ENCODE assay signal across 25 mouse cellular contexts in the genomic region with DNA sequence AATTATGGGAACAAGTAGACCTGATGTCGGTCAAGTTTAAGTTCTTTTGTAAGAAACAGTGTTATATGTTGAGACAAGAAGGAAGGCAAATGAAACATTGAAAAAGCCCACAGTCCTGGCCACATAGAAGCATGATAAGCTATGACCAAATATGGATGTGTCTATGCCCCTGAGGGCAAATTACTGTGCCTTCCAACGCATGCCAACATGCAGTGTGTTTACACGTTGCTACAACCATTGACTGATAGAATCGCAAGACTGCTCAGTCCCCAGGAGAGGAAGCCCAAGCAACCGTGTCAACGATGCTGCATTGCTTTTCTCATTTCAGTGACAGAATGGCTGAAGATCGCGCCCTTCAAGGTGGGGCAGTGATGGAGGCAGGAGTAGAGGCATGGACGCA. TPM values are rescaled to one million over a fixed set of nuclear protein-coding genes. Genes with fewer than 3 reads are reported as not detected.
DNase-seq lines count a peak whose midpoint lies in the region; ATAC-seq and TF ChIP-seq lines count a peak whose summit lies in the region.
"Had no signal": no experiment of that assay in that cellular context is flagged by ENCODE, and none has a peak within 500 bp of the region (broad histone marks: within the 10 kb centered on the region; RNA-seq: fewer than 3 reads in every experiment).

No protein-coding gene starts in this region.

- 52% methylated on average over 9 of the region's 9 CpGs for WGBS in spleen, adult 2 months
- WGBS in thymus, adult 2 months: 96% methylated on average over 9 of the region's 9 CpGs

- peaks cover 23% of the 10 kb centered on the region for H3K4me1 ChIP-seq in spleen, adult 2 months (ENCODE audit: control insufficient read depth, insufficient read depth, insufficient read length)
- H3K4me1 ChIP-seq in thymus, adult 2 months (replicated peaks; ENCODE audit: control insufficient read depth, insufficient read depth, low read length): no peaks in the 10 kb centered on the region
- H3K4me1 ChIP-seq: embryonic facial prominence, embryonic 10.5 days; embryonic facial prominence, embryonic 12.5 days; forebrain, embryonic 13.5 days; forebrain, embryonic 15.5 days had no signal

- peak; percentile 15 to 55 for DNase-seq in spleen, adult 2 months (ENCODE audit: low read depth in 1 of 2, low spot score in 2 of 2)
- DNase-seq in spleen, postnatal 4 days (ENCODE audit: low spot score in 2 of 2): no peak
- peak; percentile 64 to 73 for DNase-seq in B cell, adult 2 months
- DNase-seq in left cerebral cortex, adult 8-10 months (ENCODE audit: low spot score in 2 of 2): no peak
- DNase-seq in thymus, adult 2 months: no peak
- DNase-seq: adrenal gland, adult 8-10 months; adrenal gland, postnatal 14 days; adrenal gland, postnatal 36 days; cerebellum, adult 11-12 months; cerebellum, adult 2 months; cerebellum, adult 9-10 months; cerebellum, postnatal 25 days had no signal

- H3K27me3 ChIP-seq in spleen, adult 2 months (ENCODE audit: control insufficient read depth, insufficient read depth, low read length): no peaks in the 10 kb centered on the region
- no peaks in the 10 kb centered on the region for H3K27me3 ChIP-seq in thymus, adult 2 months (ENCODE audit: control insufficient read depth, insufficient read depth, low read length)
- H3K27me3 ChIP-seq: CH12.LX; embryonic facial prominence, embryonic 12.5 days; forebrain, embryonic 13.5 days; forebrain, embryonic 15.5 days had no signal

- no peak for TF ChIP-seq CTCF in spleen, adult 2 months (IDR thresholded peaks at IDR 0.05; ENCODE audit: extremely low read depth, insufficient read depth, insufficient read length, insufficient replicate concordance)
- no peak for TF ChIP-seq CTCF in thymus, adult 2 months (IDR thresholded peaks at IDR 0.05; ENCODE audit: borderline replicate concordance, control insufficient read depth, extremely low read depth, insufficient read depth, low read length, poor library complexity)

- H3K4me3 ChIP-seq in spleen, adult 2 months (ENCODE audit: extremely low read depth, insufficient read depth, insufficient read length): no peak overlapping the region
- no peak overlapping the region for H3K4me3 ChIP-seq in thymus, adult 2 months (ENCODE audit: control insufficient read depth, insufficient read depth, low read length)
- H3K4me3 ChIP-seq: embryonic facial prominence, embryonic 10.5 days; embryonic facial prominence, embryonic 12.5 days; forebrain, embryonic 13.5 days; forebrain, embryonic 15.5 days had no signal

- H3K27ac ChIP-seq in spleen, adult 2 months (ENCODE audit: insufficient read depth, low read length): no peak overlapping the region
- no peak overlapping the region for H3K27ac ChIP-seq in thymus, adult 2 months (ENCODE audit: control insufficient read depth, insufficient read depth, low read length)
- H3K27ac ChIP-seq: embryonic facial prominence, embryonic 10.5 days; embryonic facial prominence, embryonic 12.5 days; forebrain, embryonic 13.5 days; forebrain, embryonic 15.5 days had no signal

- no peaks in the 10 kb centered on the region for H3K36me3 ChIP-seq in spleen, adult 2 months (ENCODE audit: control insufficient read depth, insufficient read depth, low read length)
- H3K36me3 ChIP-seq in thymus, adult 2 months (ENCODE audit: control insufficient read depth, insufficient read depth, low read length): no peaks in the 10 kb centered on the region
- H3K36me3 ChIP-seq: embryonic facial prominence, embryonic 10.5 days; embryonic facial prominence, embryonic 12.5 days; forebrain, embryonic 15.5 days; G1E had no signal

- no peak for TF ChIP-seq POLR2A in spleen, adult 2 months (IDR thresholded peaks at IDR 0.05; ENCODE audit: low read depth, low read length)
- TF ChIP-seq POLR2A in thymus, adult 2 months (IDR thresholded peaks at IDR 0.05; ENCODE audit: control insufficient read depth, extremely low read depth, insufficient read depth, low read length, poor library complexity): no peak

- ATAC-seq in neutrophil, adult 5-6 weeks (ENCODE audit: extremely low read depth, insufficient number of reproducible peaks, low FRiP score, poor library complexity, severe bottlenecking): peak; percentile 92
- ATAC-seq: activated CD4-positive, CD25-positive, alpha-beta regulatory T cell, adult 4 months; CD4-positive, CD25-positive, alpha-beta regulatory T cell, adult 4 months; forebrain, embryonic 13.5 days; forebrain, embryonic 15.5 days; Patski had no signal

RNA-seq across cellular contexts. Expression of a gene that starts 35.6 kb away (rescaled TPM):
- polyA plus RNA-seq in spleen, adult 2 months (2012; rRNA removed): 0.55 and 0.65 TPM in 2 replicates
- total RNA-seq in neutrophil, adult 5-6 weeks (2017): 0.47 and 1.1 TPM in 2 replicates
- not detected for total RNA-seq in left cerebral cortex, adult 8-10 months (2022)
- 0.11 TPM in 1 of 2 replicates, not detected in the other for polyA plus RNA-seq in thymus, adult 2 months (2012; rRNA removed)
- total RNA-seq: adrenal gland, adult 18-20 months; adrenal gland, adult 8-10 months; adrenal gland, postnatal 36 days had no signal
- polyA plus RNA-seq: activated CD4-positive, CD25-positive, alpha-beta regulatory T cell, adult 4 months; CD4-positive, CD25-positive, alpha-beta regulatory T cell, adult 4 months; cerebellum, adult 2 months; cortical plate, adult 2 months; embryonic facial prominence, embryonic 10.5 days; embryonic facial prominence, embryonic 12.5 days; forebrain, embryonic 11.5 days; forebrain, embryonic 13.5 days; forebrain, embryonic 15.5 days; G1E; Patski had no signal

RNA-seq across cellular contexts. Expression of a gene that starts 54.9 kb away (rescaled TPM):
- 0.07 TPM in 1 of 2 replicates, not detected in the other for polyA plus RNA-seq in spleen, adult 2 months (2012; rRNA removed)
- total RNA-seq in neutrophil, adult 5-6 weeks (2017): not detected in 2 replicates
- total RNA-seq in left cerebral cortex, adult 8-10 months (2022): under 1 TPM; 0.17 to 0.63 (median 0.54) TPM
- polyA plus RNA-seq in thymus, adult 2 months (2012; rRNA removed): 0.09 and 0.11 TPM in 2 replicates
- total RNA-seq: CH12.LX had no signal
- polyA plus RNA-seq: CD4-positive, CD25-positive, alpha-beta regulatory T cell, adult 4 months; forebrain, embryonic 11.5 days; forebrain, embryonic 13.5 days; G1E had no signal

Comparison
In these comparisons a context has a peak if more than half of its experiments do, and no peak if none do; other contexts are left out.
1. DNase-seq: peak in spleen, adult 2 months (2 of 2) and B cell, adult 2 months (2 of 2); none in spleen, postnatal 4 days (0 of 2), left cerebral cortex, adult 8-10 months (0 of 2) and thymus, adult 2 months (single experiment).